Mouse (Mus musculus) liver, embryonic 14.5 days (tissue): ENCODE data around the gene Hoxb5. TPM values are rescaled to one million over a fixed set of nuclear protein-coding genes. Genes with fewer than 3 reads are reported as not detected.

Source experiments
- ATAC-seq: fragments of 200-750 bp; cut with Nextera tagmentation; 2 replicates; pipeline ENCODE4 v1.8.0; 2017; ENCODE audit warnings: moderate number of reproducible peaks, mild to moderate bottlenecking, moderate library complexity; ENCODE audit not compliant: insufficient read depth
- DNase-seq, 3 experiments: peaks; one replicate each; pipeline ENCODE4 v3.0.0-alpha.2; 2012 to 2013; ENCODE audit warnings: low read depth in 3 of 3, low spot score in 3 of 3
- H3K27ac ChIP-seq: fragments of 300-500 bp; sonication (generic); 2 replicates; pipeline ENCODE4 v1.5.1; 2014; ENCODE audit warnings: moderate library complexity, mild to moderate bottlenecking, control low read depth, inconsistent platforms
- H3K27me3 ChIP-seq: fragments of 300-500 bp; sonication (generic); 2 replicates; pipeline ENCODE4 v1.6.1; 2014; ENCODE audit warnings: mild to moderate bottlenecking, low read length, moderate library complexity; ENCODE audit not compliant: control insufficient read depth, insufficient read depth
- H3K36me3 ChIP-seq: fragments of 300-500 bp; sonication (generic); replicated peaks from 2 replicates; pipeline ENCODE4 v1.6.1; 2014; ENCODE audit warnings: low read depth; ENCODE audit not compliant: control insufficient read depth, insufficient read depth
- H3K4me1 ChIP-seq, 2 experiments: fragments of 200-500 bp in 1 of 2; fragments of 300-500 bp in 1 of 2; sonication (generic) in 1 of 2; replicated peaks; 2 replicates each; pipeline ENCODE4 v1.6.1; 2012 to 2014; ENCODE audit warnings: antibody characterized with exemption in 1 of 2, inconsistent platforms in 1 of 2, low read length in 1 of 2; ENCODE audit not compliant: control insufficient read depth in 2 of 2, insufficient read depth in 2 of 2
- H3K4me2 ChIP-seq: fragments of 300-500 bp; sonication (generic); 2 replicates; pipeline ENCODE4 v1.6.1; 2014; ENCODE audit warnings: low read depth, mild to moderate bottlenecking, control low read depth, moderate library complexity
- H3K4me3 ChIP-seq, 2 experiments: fragments of 200-500 bp in 1 of 2; fragments of 300-500 bp in 1 of 2; sonication (generic) in 1 of 2; 2 replicates each; pipeline ENCODE4 v1.5.1; 2012 to 2014; ENCODE audit warnings: low read depth in 2 of 2, low read length in 2 of 2, mild to moderate bottlenecking in 2 of 2, control low read depth in 1 of 2, inconsistent platforms in 1 of 2, moderate library complexity in 1 of 2; ENCODE audit not compliant: insufficient read depth in 1 of 2
- H3K9ac ChIP-seq: fragments of 300-500 bp; sonication (generic); replicated peaks from 2 replicates; pipeline ENCODE4 v1.6.1; 2014; ENCODE audit warnings: mild to moderate bottlenecking, control low read depth, moderate library complexity
- H3K9me3 ChIP-seq: fragments of 300-500 bp; sonication (generic); 2 replicates; pipeline ENCODE4 v1.6.1; 2016; ENCODE audit warnings: low read length, mixed read lengths; ENCODE audit not compliant: control insufficient read depth
- CTCF ChIP-seq: IDR thresholded peaks from 2 replicates; pipeline ENCODE4 v1.5.1; 2016; ENCODE audit warnings: antibody characterized with exemption, low read depth, control low read depth
- EP300 ChIP-seq: IDR thresholded peaks from 2 replicates; pipeline ENCODE4 v1.6.1; 2016; ENCODE audit warnings: antibody characterized with exemption, low read depth
- WGBS: fragments of 180-500 bp; shearing (Covaris S2); extraction: QIAGEN DNeasy Blood & Tissue Kit; methylation state at CpG from one replicate; pipeline ENCODE4 v1.1.7; 2014; ENCODE audit not compliant: insufficient replicate concordance; 5-methylcytosine and 5-hydroxymethylcytosine counted together
- polyA plus RNA-seq, 2 experiments: library from polyadenylated mRNA; depleted of rRNA in 1 of 2; stranded (reverse) in 1 of 2; unstranded in 1 of 2; fragments of >200 nt; fragmentation: Nextera tagmentation in 1 of 2; extraction: Ambion mirVana in 1 of 2; gene quantifications; 2 replicates each; pipeline versions ENCODE4 v1.2.1 to v1.2.3; 2012 to 2014

Hoxb5 gene
- polyA plus RNA-seq, 2 experiments: 0.06 to 0.23 TPM

DNA sequence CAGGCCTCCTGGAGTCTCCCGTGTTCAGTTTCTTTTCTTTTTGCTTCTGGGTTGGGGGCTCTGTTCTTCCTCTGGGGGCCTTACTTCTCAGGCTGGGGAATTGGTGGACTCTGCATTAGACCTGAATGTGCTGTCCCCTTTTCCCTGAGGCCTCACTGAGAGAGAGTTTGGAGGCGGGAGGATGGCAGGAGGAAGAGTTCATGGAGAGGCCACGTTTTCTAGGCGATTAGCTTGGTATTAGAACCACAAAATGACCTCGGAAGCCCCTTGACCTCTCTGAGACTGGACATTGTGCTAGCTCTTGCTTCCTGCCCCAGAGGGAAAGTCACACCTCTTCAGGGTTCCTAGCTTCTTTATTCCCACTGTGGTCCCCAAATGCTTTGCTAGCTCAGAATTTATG is 21.0 kb downstream of the Hoxb5 start:
- H3K27ac ChIP-seq: no peak overlapping the region
- H3K4me3 ChIP-seq: no peak overlapping the region
- no peak overlapping the region for H3K9ac ChIP-seq
- ATAC-seq (no peak), DNase-seq (no peak)
- TF ChIP-seq EP300 (no peak), CTCF (no peak)
- no peak overlapping the region for H3K4me2 ChIP-seq
- peaks cover 68% of the 10 kb centered on the region for H3K27me3 ChIP-seq
- H3K4me1 ChIP-seq: no peaks in the 10 kb centered on the region
- no peaks in the 10 kb centered on the region for H3K9me3 ChIP-seq
- H3K36me3 ChIP-seq: no peaks in the 10 kb centered on the region
- 18% methylated on average over 5 of the region's 5 CpGs for WGBS

DNA sequence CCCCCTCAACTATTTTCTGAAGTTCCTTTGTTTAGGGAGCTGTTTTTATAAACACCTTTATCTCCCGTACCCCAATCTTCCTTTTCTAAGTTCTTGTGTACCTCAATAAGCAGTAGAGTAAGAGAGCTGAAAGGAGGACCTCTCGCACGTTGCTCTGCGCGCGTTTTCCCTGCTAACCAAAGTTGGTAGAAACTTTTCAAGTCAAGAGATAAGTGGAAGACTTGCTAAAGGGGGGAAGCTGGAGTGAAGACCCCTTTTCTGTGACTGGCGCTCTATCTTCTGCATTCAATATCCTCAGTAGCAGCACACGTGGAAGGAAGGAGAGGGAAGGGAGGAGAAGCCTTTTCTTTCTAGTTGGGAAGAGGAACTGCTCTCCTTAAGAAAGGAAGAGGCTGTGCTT is 21.8 kb downstream of the Hoxb5 start:
- H3K4me2 ChIP-seq: no peak overlapping the region

DNA sequence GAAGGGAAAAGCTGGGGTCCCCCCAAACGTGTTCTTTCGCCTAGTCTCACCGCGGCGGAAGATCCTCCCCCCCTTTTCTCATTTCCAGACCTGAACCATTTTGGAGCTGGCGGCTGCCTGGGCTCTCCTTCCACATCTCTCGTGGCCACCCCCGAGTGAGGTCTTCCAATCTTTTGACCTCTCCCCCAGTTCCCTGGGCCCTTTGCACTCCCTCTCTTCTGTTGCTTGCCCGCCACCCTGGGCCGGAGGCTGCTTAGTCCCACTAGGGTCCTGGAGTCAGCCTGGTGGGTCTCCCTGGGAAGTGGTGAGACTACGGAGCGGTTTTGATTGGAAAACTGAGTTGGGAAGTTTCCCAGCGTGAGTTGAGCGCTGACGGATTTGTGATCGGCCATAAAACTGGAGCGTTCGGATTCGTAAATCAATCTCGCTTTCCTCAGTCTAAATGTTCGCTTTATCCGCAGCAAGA is 22.6 kb downstream of the Hoxb5 start:
- no peaks in the 10 kb centered on the region for H3K9me3 ChIP-seq
- no peak overlapping the region for H3K9ac ChIP-seq
- H3K27ac ChIP-seq: no peak overlapping the region
- no peaks in the 10 kb centered on the region for H3K36me3 ChIP-seq
- WGBS: 47% methylated on average over 22 of the region's 22 CpGs
- H3K27me3 ChIP-seq: peaks cover 63% of the 10 kb centered on the region
- no peak overlapping the region for H3K4me3 ChIP-seq
- DNase-seq (no peak), ATAC-seq (no peak)
- TF ChIP-seq EP300 (no peak), CTCF (no peak)
- no peaks in the 10 kb centered on the region for H3K4me1 ChIP-seq
- H3K4me2 ChIP-seq: no peak overlapping the region

More for the DNA sequence above, 21.8 kb downstream of the Hoxb5 start:
- Histone ChIP-seq H3K9ac (no peak overlapping the region), H3K27ac (no peak overlapping the region), H3K4me3 (no peak overlapping the region), H3K4me1 (no peaks in the 10 kb centered on the region), H3K9me3 (no peaks in the 10 kb centered on the region), H3K27me3 (peaks cover 63% of the 10 kb centered on the region), H3K36me3 (no peaks in the 10 kb centered on the region)
- ATAC-seq: no peak
- 27% methylated on average over 8 of the region's 8 CpGs for WGBS
- no peak for DNase-seq
- TF ChIP-seq EP300 (no peak), CTCF (no peak)

DNA sequence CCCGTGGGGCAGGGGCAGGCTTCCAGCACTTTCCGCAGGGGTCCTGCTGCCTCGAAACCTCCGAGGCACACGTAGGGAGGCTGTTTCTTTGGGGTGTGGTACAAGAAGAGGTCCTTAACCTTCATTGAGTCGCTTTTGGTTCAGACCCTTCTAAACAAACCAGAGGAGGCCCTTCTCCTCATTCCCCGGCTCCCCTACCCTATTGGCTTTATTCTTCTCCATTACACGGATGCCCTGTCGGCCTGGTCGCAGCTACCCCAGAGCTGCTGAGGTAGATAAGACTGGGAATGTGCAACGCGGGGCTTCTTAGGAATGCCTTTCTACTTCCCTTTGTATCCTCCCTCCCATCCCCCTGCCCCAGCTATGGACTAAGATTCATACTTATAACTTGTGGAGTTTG is 23.6 kb downstream of the Hoxb5 start:
- Histone ChIP-seq H3K9me3 (no peaks in the 10 kb centered on the region), H3K4me3 (no peak overlapping the region), H3K4me1 (no peaks in the 10 kb centered on the region), H3K36me3 (no peaks in the 10 kb centered on the region), H3K27ac (no peak overlapping the region), H3K27me3 (peaks cover 64% of the 10 kb centered on the region), H3K9ac (no peak overlapping the region), H3K4me2 (no peak overlapping the region)
- TF ChIP-seq CTCF (no peak), EP300 (no peak)
- no peak for DNase-seq
- no peak for ATAC-seq
- WGBS: 43% methylated on average over 12 of the region's 12 CpGs

DNA sequence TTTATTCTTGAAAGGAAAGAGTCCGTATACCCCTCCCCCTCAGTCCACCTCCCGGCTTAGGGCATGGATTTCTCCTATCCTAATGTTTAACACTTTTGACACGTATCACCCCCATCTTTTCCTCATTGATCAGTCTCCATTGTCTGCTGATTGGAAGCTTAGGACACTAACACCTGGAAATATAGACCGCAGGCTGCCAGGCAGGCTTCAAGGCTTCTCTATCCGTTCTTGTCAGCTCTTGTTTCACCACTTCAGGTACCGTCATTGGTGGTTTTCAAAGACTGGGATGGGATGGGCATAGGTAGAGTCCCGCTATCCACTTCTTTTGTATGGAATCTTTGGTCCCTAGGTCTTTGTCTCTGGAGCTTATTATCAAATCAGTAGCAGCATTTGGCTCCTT is 24.0 kb downstream of the Hoxb5 start:
- DNase-seq (no peak), ATAC-seq (no peak)
- Histone ChIP-seq H3K9ac (no peak overlapping the region), H3K27ac (no peak overlapping the region), H3K27me3 (peaks cover 66% of the 10 kb centered on the region), H3K9me3 (no peaks in the 10 kb centered on the region), H3K36me3 (no peaks in the 10 kb centered on the region), H3K4me1 (no peaks in the 10 kb centered on the region), H3K4me2 (no peak overlapping the region), H3K4me3 (no peak overlapping the region)
- no peak for TF ChIP-seq CTCF
- no peak for TF ChIP-seq EP300
- WGBS: 41% methylated on average over 7 of the region's 7 CpGs
